Mouse (Mus musculus) hindbrain, embryonic 11.5 days (tissue): ENCODE measurements around the gene Gm28102. TPM values are rescaled to one million over a fixed set of nuclear protein-coding genes. Genes with fewer than 3 reads are reported as not detected.
"Not testable (repeated sequence)": the region's sequence is repeated elsewhere in the genome, so short reads cannot be mapped to it uniquely, and the experiment has no call there.

Experiments used
- ATAC-seq: fragments of 200-750 bp; cut with Nextera tagmentation; 2 replicates; pipeline ENCODE4 v1.8.0; 2017; ENCODE audit warnings: mild to moderate bottlenecking, moderate TSS enrichment, moderate library complexity; ENCODE audit not compliant: low FRiP score
- DNase-seq: peaks from one replicate; pipeline ENCODE4 v3.0.0-alpha.2; 2015; ENCODE audit warnings: low spot score
- H3K27ac ChIP-seq: fragments of 300-500 bp; sonication (generic); 2 replicates; pipeline ENCODE4 v1.5.1; 2014; ENCODE audit warnings: mild to moderate bottlenecking, low read depth, low read length
- H3K27me3 ChIP-seq: fragments of 300-500 bp; sonication (generic); 2 replicates; pipeline ENCODE4 v1.6.1; 2014; ENCODE audit warnings: mild to moderate bottlenecking, low read length, moderate library complexity, mixed read lengths; ENCODE audit not compliant: control insufficient read depth, insufficient read depth
- H3K36me3 ChIP-seq: fragments of 300-500 bp; sonication (generic); 2 replicates; pipeline ENCODE4 v1.6.1; 2014; ENCODE audit warnings: mild to moderate bottlenecking, low read length, moderate library complexity, mixed read lengths; ENCODE audit not compliant: control insufficient read depth, insufficient read depth
- H3K4me1 ChIP-seq: fragments of 300-500 bp; sonication (generic); replicated peaks from 2 replicates; pipeline ENCODE4 v1.6.1; 2014; ENCODE audit warnings: low read length, mixed read lengths; ENCODE audit not compliant: control insufficient read depth, insufficient read depth
- H3K4me2 ChIP-seq: fragments of 300-500 bp; sonication (generic); replicated peaks from 2 replicates; pipeline ENCODE4 v1.6.1; 2014; ENCODE audit warnings: mild to moderate bottlenecking, low read depth, low read length
- H3K4me3 ChIP-seq: fragments of 300-500 bp; sonication (generic); 2 replicates; pipeline ENCODE4 v1.5.1; 2014; ENCODE audit warnings: low read depth, low read length
- H3K9ac ChIP-seq: fragments of 300-500 bp; sonication (generic); 2 replicates; pipeline ENCODE4 v1.6.1; 2014; ENCODE audit warnings: low read depth, low read length
- H3K9me3 ChIP-seq: fragments of 300-500 bp; sonication (generic); 2 replicates; pipeline ENCODE4 v1.6.1; 2016; ENCODE audit warnings: low read length; ENCODE audit not compliant: control insufficient read depth
- WGBS: fragments of 180-500 bp; shearing (Covaris S2); extraction: QIAGEN DNeasy Blood & Tissue Kit; methylation state at CpG from one replicate; pipeline ENCODE4 v1.1.7; 2014; 5-methylcytosine and 5-hydroxymethylcytosine counted together
- polyA plus RNA-seq: library from polyadenylated mRNA; unstranded; fragments of >200 nt; fragmentation: Nextera tagmentation; extraction: Ambion mirVana; gene quantifications from 2 replicates; pipeline ENCODE4 v1.2.1, GENCODE M21; 2014

Gm28102 gene
- not detected in 2 replicates for polyA plus RNA-seq

GRCm38 (mm10) chrY:88053015-88053414 is at the start of gene Gm28102:
Gene Gm28102, plus strand, starts transcription at chrY:88053315.
- not testable (repeated sequence) for H3K9ac ChIP-seq, H3K4me2 ChIP-seq, ATAC-seq, H3K36me3 ChIP-seq, H3K4me1 ChIP-seq, H3K9me3 ChIP-seq, DNase-seq, H3K27me3 ChIP-seq, H3K27ac ChIP-seq, H3K4me3 ChIP-seq
- no CpG with 5 or more reads among the region's 7 CpGs for WGBS
